29 mouse cellular contexts compared by ENCODE assay signal in genomic region chr11:4292888-4293247, GRCm38 (mm10). TPM values are rescaled to one million over a fixed set of nuclear protein-coding genes. Genes with fewer than 3 reads are reported as not detected.
DNase-seq lines count a peak whose midpoint lies in the region; ATAC-seq and TF ChIP-seq lines count a peak whose summit lies in the region.
"Had no signal": no experiment of that assay in that cellular context is flagged by ENCODE, and none has a peak within 500 bp of the region (broad histone marks: within the 10 kb centered on the region; RNA-seq: fewer than 3 reads in every experiment).

No protein-coding gene starts in this region.

- no peak overlapping the region for H3K9ac ChIP-seq in heart, embryonic 16.5 days (ENCODE audit: low read length)
- no peak overlapping the region for H3K9ac ChIP-seq in lung, postnatal 0 days (replicated peaks; ENCODE audit: low read depth)
- H3K9ac ChIP-seq in liver, embryonic 14.5 days (replicated peaks): peak overlapping the region; percentile 27; the same call in 1 of the 2 replicates
- no peak overlapping the region for H3K9ac ChIP-seq in neural tube, embryonic 15.5 days (replicated peaks)
- H3K9ac ChIP-seq: hindbrain, embryonic 13.5 days; kidney, embryonic 15.5 days; lung, embryonic 14.5 days; midbrain, embryonic 12.5 days; stomach, embryonic 15.5 days had no signal

- no peak for TF ChIP-seq EP300 in lung, postnatal 0 days (IDR thresholded peaks at IDR 0.05)
- no peak for TF ChIP-seq EP300 in liver, embryonic 14.5 days (IDR thresholded peaks at IDR 0.05; ENCODE audit: low read depth)

- peak overlapping the region; percentile 56 for H3K27ac ChIP-seq in heart, embryonic 16.5 days (ENCODE audit: low read length)
- no peak overlapping the region for H3K27ac ChIP-seq in lung, postnatal 0 days (ENCODE audit: low read length)
- no peak overlapping the region for H3K27ac ChIP-seq in liver, embryonic 14.5 days
- H3K27ac ChIP-seq in neural tube, embryonic 15.5 days (replicated peaks): no peak overlapping the region
- H3K27ac ChIP-seq: hindbrain, embryonic 13.5 days; kidney, embryonic 15.5 days; midbrain, embryonic 12.5 days; stomach, embryonic 15.5 days had no signal

- intact Hi-C loops in heart, postnatal 25 days (cut with DNase I): no loop called here

- H3K4me2 ChIP-seq in heart, embryonic 16.5 days (ENCODE audit: low read depth, low read length): no peak overlapping the region
- H3K4me2 ChIP-seq in lung, postnatal 0 days (replicated peaks; ENCODE audit: low read depth, low read length): no peak overlapping the region
- peak overlapping the region; percentile 59 for H3K4me2 ChIP-seq in liver, embryonic 14.5 days (ENCODE audit: low read depth)
- peak overlapping the region; percentile 51 for H3K4me2 ChIP-seq in myocyte (ENCODE audit: low read depth)
- no peak overlapping the region for H3K4me2 ChIP-seq in neural tube, embryonic 15.5 days
- H3K4me2 ChIP-seq: hindbrain, embryonic 13.5 days; kidney, embryonic 15.5 days; lung, embryonic 14.5 days; midbrain, embryonic 12.5 days; stomach, embryonic 15.5 days had no signal

- no peak for TF ChIP-seq CTCF in lung, postnatal 0 days (IDR thresholded peaks at IDR 0.05)
- TF ChIP-seq CTCF in liver, embryonic 14.5 days (IDR thresholded peaks at IDR 0.05; ENCODE audit: low read depth): no peak

- no peaks in the 10 kb centered on the region for H3K36me3 ChIP-seq in heart, embryonic 16.5 days (ENCODE audit: control insufficient read depth, insufficient read depth)
- H3K36me3 ChIP-seq in lung, postnatal 0 days (ENCODE audit: insufficient read depth, low read length): no peaks in the 10 kb centered on the region
- no peaks in the 10 kb centered on the region for H3K36me3 ChIP-seq in liver, embryonic 14.5 days (replicated peaks; ENCODE audit: control insufficient read depth, insufficient read depth, low read depth)
- H3K36me3 ChIP-seq in myocyte (ENCODE audit: control insufficient read depth, insufficient read depth): no peaks in the 10 kb centered on the region
- H3K36me3 ChIP-seq in neural tube, embryonic 15.5 days: no peaks in the 10 kb centered on the region
- H3K36me3 ChIP-seq: hindbrain, embryonic 13.5 days; kidney, embryonic 15.5 days; midbrain, embryonic 12.5 days; stomach, embryonic 15.5 days had no signal

- H3ac ChIP-seq in myocyte (ENCODE audit: control insufficient read depth, insufficient read length): no peak overlapping the region

- no peaks in the 10 kb centered on the region for H3K27me3 ChIP-seq in heart, embryonic 16.5 days (ENCODE audit: control insufficient read depth, insufficient read depth, low read length)
- no peaks in the 10 kb centered on the region for H3K27me3 ChIP-seq in lung, postnatal 0 days (replicated peaks; ENCODE audit: insufficient read depth, low read length)
- no peaks in the 10 kb centered on the region for H3K27me3 ChIP-seq in liver, embryonic 14.5 days (ENCODE audit: control insufficient read depth, insufficient read depth, low read length)
- no peaks in the 10 kb centered on the region for H3K27me3 ChIP-seq in myocyte (ENCODE audit: control insufficient read depth, insufficient read depth, insufficient read length)
- H3K27me3 ChIP-seq in neural tube, embryonic 15.5 days (replicated peaks): no peaks in the 10 kb centered on the region
- H3K27me3 ChIP-seq: hindbrain, embryonic 13.5 days; kidney, embryonic 15.5 days; midbrain, embryonic 12.5 days; stomach, embryonic 15.5 days had no signal

- H3K4me3 ChIP-seq in heart, embryonic 16.5 days (ENCODE audit: low read length): no peak overlapping the region
- no peak overlapping the region for H3K4me3 ChIP-seq in lung, postnatal 0 days (ENCODE audit: low read depth, low read length)
- H3K4me3 ChIP-seq in liver, embryonic 14.5 days (ENCODE audit: insufficient read depth in 1 of 2, low read depth in 2 of 2, low read length in 2 of 2): 0 out of 4 replicates have a peak overlapping the region, but pooled peaks of 1 of the 2 experiments have one; percentile 1
- H3K4me3 ChIP-seq in myocyte: no peak overlapping the region
- H3K4me3 ChIP-seq in neural tube, embryonic 15.5 days (replicated peaks): no peak overlapping the region
- H3K4me3 ChIP-seq: hindbrain, embryonic 13.5 days; kidney, embryonic 15.5 days; midbrain, embryonic 12.5 days; stomach, embryonic 15.5 days had no signal

- no peak for ATAC-seq in heart, embryonic 16.5 days (replicated peaks; ENCODE audit: extremely low read depth, insufficient read depth, low FRiP score)
- ATAC-seq in lung, postnatal 0 days: peak; percentile 3; the same call in 1 of the 2 replicates
- peak; percentile 56; the same call in 1 of the 2 replicates for ATAC-seq in liver, embryonic 14.5 days (ENCODE audit: insufficient read depth)
- no peak for ATAC-seq in neural tube, embryonic 15.5 days (ENCODE audit: low FRiP score)
- ATAC-seq: CD4-positive, CD25-positive, alpha-beta regulatory T cell, adult 4 months; forebrain, embryonic 16.5 days had no signal

- no peak for DNase-seq in heart, postnatal 25 days (ENCODE audit: low spot score)
- DNase-seq in lung, postnatal 0 days (ENCODE audit: low spot score): peak; percentile 63
- no peak for DNase-seq in lung, postnatal 14 days
- peak in 1 of 3 experiments; percentile 12 for DNase-seq in liver, embryonic 14.5 days (ENCODE audit: low read depth in 3 of 3, low spot score in 3 of 3)
- DNase-seq in neural tube, embryonic 10.5 days (ENCODE audit: extremely low spot score, low spot score): no peak
- DNase-seq: adrenal gland, postnatal 10 days; cerebellum, adult 11 months; cerebellum, adult 9-11 months; heart, postnatal 36 days; kidney, postnatal 25 days; left cerebral cortex, postnatal 4 days; lung, embryonic 14.5 days; lung, postnatal 36 days; retina, postnatal 1 day; right cerebral cortex, postnatal 14 days had no signal

- peaks cover 46% of the 10 kb centered on the region for H3K4me1 ChIP-seq in heart, embryonic 16.5 days (ENCODE audit: control insufficient read depth, insufficient read depth, low read length)
- no peaks in the 10 kb centered on the region for H3K4me1 ChIP-seq in lung, postnatal 0 days (ENCODE audit: insufficient read depth, low read depth, low read length)
- H3K4me1 ChIP-seq in liver, embryonic 14.5 days (replicated peaks; ENCODE audit: control insufficient read depth in 2 of 2, insufficient read depth in 2 of 2, low read length in 1 of 2): peaks cover 18 to 29% of the 10 kb centered on the region in 2 experiments
- peaks cover 9% of the 10 kb centered on the region; the same call in 1 of the 2 replicates for H3K4me1 ChIP-seq in neural tube, embryonic 15.5 days

- no peak for TF ChIP-seq POLR2A in myocyte (IDR thresholded peaks at IDR 0.05; ENCODE audit: insufficient read length, low read depth)

- no peaks in the 10 kb centered on the region for H3K9me3 ChIP-seq in heart, embryonic 16.5 days (replicated peaks; ENCODE audit: control insufficient read depth, low read length)
- H3K9me3 ChIP-seq in lung, postnatal 0 days (ENCODE audit: low read length): no peaks in the 10 kb centered on the region
- H3K9me3 ChIP-seq in liver, embryonic 14.5 days (ENCODE audit: control insufficient read depth, low read length): no peaks in the 10 kb centered on the region
- no peaks in the 10 kb centered on the region for H3K9me3 ChIP-seq in neural tube, embryonic 15.5 days (replicated peaks)
- H3K9me3 ChIP-seq: hindbrain, embryonic 13.5 days; kidney, embryonic 15.5 days; midbrain, embryonic 12.5 days; stomach, embryonic 15.5 days had no signal

- WGBS in heart, embryonic 16.5 days: 76% methylated on average over 6 of the region's 6 CpGs
- 76% methylated on average over 6 of the region's 6 CpGs for WGBS in lung, postnatal 0 days
- 39% methylated on average over 6 of the region's 6 CpGs for WGBS in liver, embryonic 14.5 days (ENCODE audit: insufficient replicate concordance)
- WGBS in neural tube, embryonic 15.5 days: 90% methylated on average over 6 of the region's 6 CpGs

- no peaks in the 10 kb centered on the region for H3K79me2 ChIP-seq in myocyte (ENCODE audit: control insufficient read depth, insufficient read depth)

TF ChIP-seq in myocyte, 11 proteins besides CTCF, POLR2A, EP300 and RAD21:
- no peak for TF ChIP-seq SRF (IDR thresholded peaks at IDR 0.05; ENCODE audit: control insufficient read depth, insufficient read length, low read depth)
- TF ChIP-seq TCF3 (IDR thresholded peaks at IDR 0.05; ENCODE audit: insufficient read length, low read depth): no peak
- TF ChIP-seq REST (IDR thresholded peaks at IDR 0.05; ENCODE audit: insufficient read depth, insufficient read length): no peak
- TF ChIP-seq E2F4 (IDR thresholded peaks at IDR 0.05; ENCODE audit: insufficient read depth): no peak
- TF ChIP-seq MAX (IDR thresholded peaks at IDR 0.05; ENCODE audit: low read depth): no peak
- TF ChIP-seq MYOD1 (IDR thresholded peaks at IDR 0.05; ENCODE audit: control insufficient read depth in 1 of 3, insufficient read length in 2 of 3, low read depth in 2 of 3): no peak
- TF ChIP-seq MYOG (IDR thresholded peaks at IDR 0.05; ENCODE audit: control insufficient read depth in 1 of 3, insufficient read depth in 1 of 3, insufficient read length in 2 of 3, low read depth in 2 of 3): no peak
- TF ChIP-seq POLR2AphosphoS2 (IDR thresholded peaks at IDR 0.05; ENCODE audit: insufficient read length, low read depth): no peak
- TF ChIP-seq TCF12 (IDR thresholded peaks at IDR 0.05; ENCODE audit: insufficient read depth, poor library complexity, severe bottlenecking): no peak
- no peak for TF ChIP-seq USF1 (IDR thresholded peaks at IDR 0.05; ENCODE audit: low read depth)
- TF ChIP-seq CEBPB (IDR thresholded peaks at IDR 0.05; ENCODE audit: insufficient read depth, poor library complexity, severe bottlenecking): no peak

RNA-seq across cellular contexts. Expression of gene Lif, which starts 35.5 kb away (rescaled TPM):
- 0.15 and 0.20 TPM in 2 replicates for polyA plus RNA-seq in heart, embryonic 16.5 days (2015; fragmentation: Nextera tagmentation; extraction: Ambion mirVana)
- total RNA-seq in heart, postnatal 25 days (2021): under 1 TPM; 0.17 to 0.55 TPM
- polyA plus RNA-seq in lung, postnatal 0 days (2015; fragmentation: Nextera tagmentation; extraction: Ambion mirVana): 0.57 and 0.94 TPM in 2 replicates
- 0.02 TPM in 1 of 2 replicates, not detected in the other for polyA plus RNA-seq in liver, embryonic 14.5 days (2012; rRNA removed)
- polyA plus RNA-seq in liver, embryonic 14.5 days (2014; fragmentation: Nextera tagmentation; extraction: Ambion mirVana): not detected in 2 replicates
- 5.2 TPM for polyA plus RNA-seq in myocyte (2012; fragmentation: generic; extraction: Trizol)
- 0.04 and 0.11 TPM in 2 replicates for polyA plus RNA-seq in neural tube, embryonic 15.5 days (2015; fragmentation: Nextera tagmentation; extraction: Ambion mirVana)
- polyA plus RNA-seq: erythroblast, embryonic 14.5 days; forebrain, embryonic 11.5 days; midbrain, embryonic 12.5 days; midbrain, postnatal 0 days; neural tube, embryonic 14.5 days had no signal

RNA-seq across cellular contexts. Expression of gene Osm, which starts 56.6 kb away (rescaled TPM):
- polyA plus RNA-seq in heart, embryonic 16.5 days (2015; fragmentation: Nextera tagmentation; extraction: Ambion mirVana): 0.21 and 0.33 TPM in 2 replicates
- not detected for total RNA-seq in heart, postnatal 25 days (2021)
- polyA plus RNA-seq in lung, postnatal 0 days (2015; fragmentation: Nextera tagmentation; extraction: Ambion mirVana): 0.69 and 1.3 TPM in 2 replicates
- 0.85 and 0.88 TPM in 2 replicates for polyA plus RNA-seq in liver, embryonic 14.5 days (2012; rRNA removed)
- 0.34 and 0.41 TPM in 2 replicates for polyA plus RNA-seq in liver, embryonic 14.5 days (2014; fragmentation: Nextera tagmentation; extraction: Ambion mirVana)
- not detected for polyA plus RNA-seq in myocyte (2012; fragmentation: generic; extraction: Trizol)
- polyA plus RNA-seq in neural tube, embryonic 15.5 days (2015; fragmentation: Nextera tagmentation; extraction: Ambion mirVana): 0.73 TPM in 1 of 2 replicates, not detected in the other
- total RNA-seq: gastrocnemius, adult 8-10 months; heart, postnatal 36 days had no signal
- polyA plus RNA-seq: forebrain, embryonic 11.5 days; forebrain, embryonic 16.5 days; kidney, embryonic 15.5 days; lung, embryonic 14.5 days; midbrain, embryonic 12.5 days had no signal

Comparison
In these comparisons a context has a peak if more than half of its experiments do, and no peak if none do; other contexts are left out.
1. ATAC-seq: peak in lung, postnatal 0 days (single experiment) and liver, embryonic 14.5 days (single experiment); none in heart, embryonic 16.5 days (single experiment) and neural tube, embryonic 15.5 days (single experiment).
2. H3K4me2 ChIP-seq: peak in liver, embryonic 14.5 days (single experiment) and myocyte (single experiment); none in heart, embryonic 16.5 days (single experiment), lung, postnatal 0 days (single experiment) and neural tube, embryonic 15.5 days (single experiment).